Mouse (Mus musculus) liver, adult 2 months (tissue): ENCODE measurements around the gene Wwc2.

Experiments used
- CTCF ChIP-seq: fragments of 200-500 bp; IDR thresholded peaks from 2 replicates; pipeline ENCODE4 v1.5.1; 2011; ENCODE audit warnings: low read depth, low read length, control low read depth
- POLR2A ChIP-seq: fragments of 200-500 bp; IDR thresholded peaks from 2 replicates; pipeline ENCODE4 v1.6.1; 2011; ENCODE audit warnings: low read length, control low read depth; ENCODE audit not compliant: insufficient read depth; ENCODE audit errors: extremely low read depth

- TF ChIP-seq POLR2A (no peak), CTCF (no peak)
These were observed 166.9 kb downstream of the Wwc2 start for GRCm38 (mm10) chr8:47823777-47824176.
